Mouse (Mus musculus) gastrocnemius, adult 2 months (tissue): Measurements from ENCODE around the gene Enpp3. TPM values are rescaled to one million over a fixed set of nuclear protein-coding genes. Genes with fewer than 3 reads are reported as not detected.
"Not testable (repeated sequence)": the region's sequence is repeated elsewhere in the genome, so short reads cannot be mapped to it uniquely, and the experiment has no call there.

Source experiments
- DNase-seq: peaks from one replicate; pipeline ENCODE4 v3.0.0; 2022
- H3K27ac ChIP-seq: fragments of 200-600 bp; 2 replicates; pipeline ENCODE4 v1.8.1; 2022; ENCODE audit warnings: mild to moderate bottlenecking
- H3K4me3 ChIP-seq: fragments of 200-600 bp; 2 replicates; pipeline ENCODE4 v1.8.1; 2022; ENCODE audit warnings: mild to moderate bottlenecking, moderate library complexity
- CTCF ChIP-seq: fragments of 200-600 bp; IDR thresholded peaks from 2 replicates; pipeline ENCODE4 v1.8.1; 2022; ENCODE audit warnings: antibody characterized with exemption, mild to moderate bottlenecking, moderate library complexity
- intact Hi-C: fragments of 180-260 bp; cut with DNase I; formaldehyde crosslinking; loops from one replicate; pipeline ENCODE4 v1.15.1; 2025
- total RNA-seq, 2 experiments: library from RNA; stranded (reverse); gene quantifications; 2 replicates each; pipeline ENCODE4 v1.2.3; 2021

The Enpp3 gene
- total RNA-seq, 2 experiments from 2014 or later = 1.6 to 2.0 TPM

GRCm38 (mm10) chr10:24810639-24811038 lies 32.0 kb downstream of the Enpp3 start:
- Histone ChIP-seq H3K27ac (peak overlapping the region; percentile 76), H3K4me3 (peak overlapping the region; percentile 54)
- intact Hi-C loops = no loop called here
- no peak for DNase-seq
- no peak for TF ChIP-seq CTCF

GRCm38 (mm10) chr10:24806756-24807155 lies 35.9 kb downstream of the Enpp3 start:
- Histone ChIP-seq H3K27ac (no peak overlapping the region), H3K4me3 (no peak overlapping the region)
- DNase-seq = no peak
- intact Hi-C loops = no loop called here
- no peak for TF ChIP-seq CTCF

GRCm38 (mm10) chr10:24805876-24806275 lies 36.7 kb downstream of the Enpp3 start:
- TF ChIP-seq CTCF = no peak
- Histone ChIP-seq H3K27ac (no peak overlapping the region), H3K4me3 (no peak overlapping the region)
- DNase-seq = no peak
- intact Hi-C loops = no loop called here

DNA sequence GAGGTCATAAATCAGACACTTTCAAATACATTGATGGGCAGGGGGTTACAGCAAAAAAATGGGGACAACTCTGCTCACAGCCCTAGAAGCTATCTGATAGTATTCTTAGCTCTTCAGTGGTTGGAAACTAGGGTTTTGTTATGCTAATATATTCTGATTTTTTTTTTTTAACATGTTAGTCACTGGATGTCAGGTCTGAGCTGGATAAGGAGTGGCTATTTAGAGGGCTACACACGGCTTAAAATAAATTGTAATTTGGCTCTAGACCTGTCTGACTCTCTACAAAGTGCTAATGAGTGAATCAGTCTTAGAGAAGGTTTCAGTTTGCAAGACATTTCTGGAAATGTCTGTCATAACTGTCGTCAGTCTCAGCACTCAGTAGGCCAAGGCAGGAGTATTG lies 37.5 kb downstream of the Enpp3 start:
- Histone ChIP-seq H3K4me3 (no peak overlapping the region), H3K27ac (no peak overlapping the region)
- intact Hi-C loops = no loop called here
- TF ChIP-seq CTCF = no peak
- no peak for DNase-seq

GRCm38 (mm10) chr10:24802742-24803244 lies 39.8 kb downstream of the Enpp3 start:
- DNase-seq, H3K27ac ChIP-seq, H3K4me3 ChIP-seq, intact Hi-C loops: not testable (repeated sequence)

DNA sequence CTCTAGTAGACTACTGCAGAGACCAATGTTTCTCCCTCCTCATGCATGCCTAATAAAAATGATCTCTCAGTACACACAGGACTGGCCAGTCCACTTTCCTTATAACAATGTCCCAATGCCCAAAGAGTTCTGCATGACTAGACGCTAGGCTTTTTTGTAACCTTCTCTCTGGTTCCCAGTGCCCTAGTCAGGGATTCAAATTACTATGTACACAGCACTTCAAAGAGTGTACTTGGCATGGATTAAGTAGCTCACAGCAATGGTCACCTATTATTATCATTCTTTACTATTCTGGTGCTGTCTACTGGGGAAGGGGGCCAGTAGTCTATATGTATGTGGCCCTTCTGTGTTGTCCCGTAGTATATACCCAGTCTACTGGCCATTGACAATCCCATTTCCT lies 40.8 kb downstream of the Enpp3 start:
- no peak for DNase-seq
- Histone ChIP-seq H3K27ac (no peak overlapping the region), H3K4me3 (no peak overlapping the region)
- TF ChIP-seq CTCF = no peak
- intact Hi-C loops = no loop called here

- Histone ChIP-seq H3K4me3 (no peak overlapping the region), H3K27ac (no peak overlapping the region)
- peak; percentile 95 for TF ChIP-seq CTCF
- DNase-seq = peak; percentile 69
- intact Hi-C loops = loop anchor here (5.0 kb wide), 1 partner anchor 40 kb away; no protein-coding TSS in a partner anchor
Observed at GRCm38 (mm10) chr10:24797246-24797645, 45.4 kb downstream of the Enpp3 start.

DNA sequence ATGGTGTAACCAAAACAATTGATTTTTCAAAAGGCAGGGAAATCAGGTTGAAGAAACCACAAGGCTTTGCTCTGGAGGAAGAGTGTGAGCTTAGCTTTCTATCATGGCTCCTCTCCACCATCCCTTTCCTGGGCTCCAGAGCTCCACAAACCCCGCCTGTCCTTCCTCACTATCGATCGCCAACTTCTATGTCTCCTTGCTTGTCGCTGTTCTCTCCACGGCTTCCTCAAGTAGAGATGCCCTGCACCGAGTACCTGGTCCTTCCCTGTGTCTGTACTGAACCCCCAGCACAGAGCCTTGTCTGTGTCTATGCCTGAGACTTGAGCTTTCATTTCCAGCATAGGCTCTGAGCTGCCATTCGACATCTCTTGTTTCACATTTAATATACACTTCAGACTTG lies 49.9 kb downstream of the Enpp3 start:
- no peak overlapping the region for H3K4me3 ChIP-seq
- intact Hi-C loops = loop anchor here (5.0 kb wide), 1 partner anchor 160 kb away; no protein-coding TSS in a partner anchor
- H3K27ac ChIP-seq = no peak overlapping the region
- no peak for TF ChIP-seq CTCF
- DNase-seq = no peak

- peak; percentile 64 for TF ChIP-seq CTCF
- no peak overlapping the region for H3K4me3 ChIP-seq
- DNase-seq = peak; percentile 60
- intact Hi-C loops = loop anchor here (5.0 kb wide), 1 partner anchor 158 kb away; no protein-coding TSS in a partner anchor
- H3K27ac ChIP-seq = no peak overlapping the region
Observed at GRCm38 (mm10) chr10:24789747-24790545, 52.7 kb downstream of the Enpp3 start.

GRCm38 (mm10) chr10:24785345-24785744 lies 57.3 kb downstream of the Enpp3 start:
- no peak for DNase-seq
- no peak overlapping the region for H3K27ac ChIP-seq
- intact Hi-C loops = no loop called here
- no peak overlapping the region for H3K4me3 ChIP-seq
- no peak for TF ChIP-seq CTCF

GRCm38 (mm10) chr10:24784624-24785276 lies 57.9 kb downstream of the Enpp3 start:
- H3K4me3 ChIP-seq = no peak overlapping the region
- no peak for DNase-seq
- intact Hi-C loops = no loop called here
- no peak for TF ChIP-seq CTCF
- no peak overlapping the region for H3K27ac ChIP-seq

DNA sequence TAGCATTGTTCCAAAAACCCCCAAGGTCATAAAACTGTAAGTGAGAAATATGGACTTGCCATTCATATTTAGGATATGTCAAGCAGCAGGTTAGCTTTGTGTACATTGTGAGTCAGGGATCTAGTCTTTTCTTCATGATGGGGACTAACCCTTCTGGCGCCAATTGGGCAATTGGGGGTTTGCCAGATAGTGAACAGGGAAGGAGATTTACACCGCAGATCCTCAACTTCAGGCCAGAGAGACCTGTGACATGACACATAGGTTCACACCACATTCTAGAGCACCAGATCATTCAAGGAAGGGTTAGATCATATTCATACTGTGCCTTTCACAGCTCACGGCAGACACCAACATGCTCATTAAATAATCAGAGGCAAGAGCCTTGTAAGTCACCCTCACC lies 58.7 kb downstream of the Enpp3 start:
- Histone ChIP-seq H3K27ac (no peak overlapping the region), H3K4me3 (no peak overlapping the region)
- intact Hi-C loops = no loop called here
- no peak for TF ChIP-seq CTCF
- no peak for DNase-seq

- DNase-seq = peak; percentile 27
- peak overlapping the region; percentile 75 for H3K27ac ChIP-seq
- intact Hi-C loops = loop anchor here (5.0 kb wide), 1 partner anchor 66 kb away; the partner anchor contains the start of gene Enpp1
- H3K4me3 ChIP-seq = peak overlapping the region; percentile 37
- no peak for TF ChIP-seq CTCF
Observed at GRCm38 (mm10) chr10:24778643-24779020, 64.0 kb downstream of the Enpp3 start.
